Comparison of ENCODE assay signal across 8 mouse cellular contexts in genomic region chr10:108389927-108390287, GRCm38 (mm10).
DNase-seq lines count a peak whose midpoint lies in the region; ATAC-seq lines count a peak whose summit lies in the region.

No protein-coding gene starts in this region.

- ATAC-seq in cerebellum, adult (ENCODE audit: insufficient number of reproducible peaks, low FRiP score, low TSS enrichment), result no peak

- peak; percentile 11 to 15 for DNase-seq in cerebellum, postnatal 14 days
- no peak for DNase-seq in cerebellum, adult 9-10 months
- peak; percentile 61 for DNase-seq in 3T3-L1 (ENCODE audit: low read depth, low spot score)
- DNase-seq in forelimb bud, embryonic 11.5 days (ENCODE audit: low read depth, low spot score), result peak; percentile 36
- peak; percentile 54 for DNase-seq in lung, postnatal 14 days
- no peak for DNase-seq in frontal cortex, postnatal 14 days (ENCODE audit: low spot score in 2 of 2)
- DNase-seq in cerebellum, adult 11-12 months, result no peak

Comparison
In these comparisons a context has a peak if more than half of its experiments do, and no peak if none do; other contexts are left out.
1. DNase-seq: peak in cerebellum, postnatal 14 days (2 of 2), 3T3-L1 (single experiment), forelimb bud, embryonic 11.5 days (single experiment) and lung, postnatal 14 days (single experiment); none in cerebellum, adult 9-10 months (single experiment), frontal cortex, postnatal 14 days (0 of 2) and cerebellum, adult 11-12 months (single experiment).